Mouse (Mus musculus): ENCODE data around the gene Cd46.
A peak's percentile ranks its signal among the peaks of the same experiment; 100 is the strongest.

Cd46 gene

GRCm38 (mm10) chr1:195018089-195018999, 73.7 kb downstream of the Cd46 start:
- no peak for DNase-seq (ENCODE audit: low spot score in 2 of 2)

DNA sequence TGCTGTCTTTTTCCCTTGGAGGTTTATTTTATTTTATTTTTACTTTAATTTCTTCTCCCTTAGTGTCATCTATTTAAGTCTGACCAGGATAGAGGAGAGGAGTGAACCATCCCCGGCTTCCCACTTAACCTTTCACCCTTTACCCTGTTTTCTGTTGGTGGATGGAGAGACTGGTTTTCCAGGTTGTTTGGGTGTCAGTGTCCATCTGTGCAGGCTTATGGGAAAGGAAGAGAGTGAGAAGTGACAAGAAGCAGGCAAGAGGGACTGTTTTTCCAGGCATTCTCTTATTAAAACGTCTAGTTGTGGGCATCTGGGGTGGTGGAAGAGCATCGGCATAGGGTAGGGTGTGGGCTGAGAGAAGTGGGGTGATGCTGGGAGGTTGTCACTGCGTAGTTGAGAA, 74.4 kb downstream of the Cd46 start:
- no peak for DNase-seq (ENCODE audit: low spot score in 2 of 2)

DNA sequence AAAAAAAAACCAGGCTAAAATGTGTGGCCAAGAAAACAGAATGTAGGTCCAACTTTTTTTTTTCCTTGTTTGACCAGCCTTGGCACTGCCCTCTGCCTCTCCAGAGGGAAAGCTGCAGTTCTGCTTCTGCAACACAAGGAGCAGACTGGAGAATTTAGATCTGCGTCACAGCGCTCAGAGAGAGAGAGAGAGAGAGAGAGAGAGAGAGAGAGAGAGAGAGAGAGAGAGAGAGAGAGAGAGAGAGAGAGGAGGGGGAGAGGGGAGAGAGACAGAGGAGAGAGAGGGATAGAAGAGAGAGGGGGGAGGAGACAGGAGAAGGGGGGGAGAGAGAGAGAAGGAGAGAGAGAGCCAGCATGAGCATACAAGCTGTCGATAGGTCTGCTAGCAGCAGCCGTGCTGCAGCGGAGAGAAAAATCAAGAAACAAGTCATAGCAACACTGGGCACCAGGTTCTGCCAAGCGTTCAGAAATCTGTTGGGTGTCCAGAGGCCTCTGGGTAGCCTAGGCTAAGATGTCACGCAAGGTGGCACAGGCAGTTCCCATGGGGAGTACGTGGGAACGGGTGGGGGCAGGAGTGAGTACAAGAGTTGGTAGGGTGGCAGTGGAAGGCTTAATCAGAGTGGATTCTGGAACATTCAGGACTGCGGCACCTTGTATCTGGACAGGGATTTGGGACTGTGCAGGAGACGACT, 75.1 kb downstream of the Cd46 start:
- DNase-seq (ENCODE audit: low spot score in 2 of 2) = no peak

DNA sequence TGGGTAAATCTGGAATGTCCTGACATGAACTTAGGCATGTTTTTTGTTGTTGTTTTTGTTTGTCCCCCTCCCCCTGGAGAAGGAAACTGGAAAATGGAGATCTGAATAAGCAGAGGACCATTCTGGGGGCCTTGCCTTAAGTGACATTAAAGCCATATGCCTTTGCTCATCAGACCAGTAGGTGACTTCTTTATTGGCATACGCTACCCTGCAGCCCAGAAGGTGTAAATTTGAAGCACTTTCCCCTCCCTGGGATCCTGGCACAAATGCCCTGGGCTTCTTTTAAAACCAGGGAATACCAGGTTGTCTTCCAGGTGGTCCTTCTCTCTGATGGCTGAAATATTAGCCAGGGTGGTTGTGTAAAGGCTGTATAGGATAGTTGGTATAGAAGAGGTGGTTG, 76.8 kb downstream of the Cd46 start:
- no peak for DNase-seq (ENCODE audit: low spot score in 2 of 2)

- no peak for DNase-seq (ENCODE audit: low spot score in 2 of 2)
Observed at GRCm38 (mm10) chr1:195014201-195014885, 77.7 kb downstream of the Cd46 start.

GRCm38 (mm10) chr1:195012531-195012930, 79.5 kb downstream of the Cd46 start:
- DNase-seq (ENCODE audit: low spot score in 2 of 2) = no peak

- no peak for DNase-seq (ENCODE audit: low spot score in 2 of 2)
Observed at GRCm38 (mm10) chr1:195006267-195006666, 85.8 kb downstream of the Cd46 start.

DNA sequence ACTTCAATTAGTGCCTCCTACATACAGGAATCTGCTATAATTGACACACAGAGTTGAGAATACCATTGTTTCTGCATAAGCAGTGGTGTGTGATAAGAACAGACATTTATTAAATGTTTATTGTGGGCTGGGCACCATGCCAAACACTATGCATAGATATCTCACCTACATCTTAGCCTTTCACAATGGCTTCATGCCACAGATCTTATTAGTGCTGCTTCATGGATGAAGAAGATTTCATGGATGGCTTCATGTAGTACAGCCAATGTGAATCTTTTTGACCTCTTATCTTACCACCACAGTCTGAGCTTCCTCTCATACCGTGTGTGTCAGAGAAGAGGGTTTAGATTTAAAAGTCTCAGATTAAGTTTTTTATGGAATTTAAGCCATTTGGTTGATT, 87.9 kb downstream of the Cd46 start:
- no peak for DNase-seq (ENCODE audit: low spot score in 2 of 2)

GRCm38 (mm10) chr1:195003328-195003727, 88.7 kb downstream of the Cd46 start:
- DNase-seq (ENCODE audit: low spot score in 2 of 2) = no peak

GRCm38 (mm10) chr1:194998396-194998795, 93.7 kb downstream of the Cd46 start:
- DNase-seq (ENCODE audit: low spot score in 2 of 2) = no peak

GRCm38 (mm10) chr1:194995196-194995595, 96.9 kb downstream of the Cd46 start:
- DNase-seq (ENCODE audit: low spot score in 2 of 2) = peak in 1 of 2 experiments; percentile 30

DNA sequence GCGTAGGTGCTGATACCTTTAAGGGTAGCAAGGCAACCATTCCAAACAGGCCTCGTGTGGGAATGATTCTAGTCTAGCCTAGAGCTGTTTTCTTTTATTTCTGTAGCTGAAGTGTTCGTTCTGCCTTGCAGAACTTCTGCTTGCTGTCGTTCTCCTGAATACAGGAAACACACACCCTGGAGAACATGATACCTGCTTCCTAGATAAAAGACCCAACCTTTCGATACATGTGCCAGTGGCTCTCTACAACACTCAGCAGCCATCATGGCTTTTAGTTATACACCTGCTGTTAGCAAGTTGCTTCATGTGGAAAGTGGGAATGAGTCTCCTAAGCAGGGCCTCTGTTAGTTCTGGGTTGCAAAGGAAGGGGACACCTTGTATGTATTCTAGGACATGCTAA, 97.8 kb downstream of the Cd46 start:
- DNase-seq (ENCODE audit: low spot score in 2 of 2) = no peak

GRCm38 (mm10) chr1:194993409-194993988, 98.5 kb downstream of the Cd46 start:
- DNase-seq (ENCODE audit: low spot score in 2 of 2) = no peak

- DNase-seq (ENCODE audit: low spot score in 2 of 2) = no peak
Observed at GRCm38 (mm10) chr1:194992589-194993317, 99.3 kb downstream of the Cd46 start.

DNA sequence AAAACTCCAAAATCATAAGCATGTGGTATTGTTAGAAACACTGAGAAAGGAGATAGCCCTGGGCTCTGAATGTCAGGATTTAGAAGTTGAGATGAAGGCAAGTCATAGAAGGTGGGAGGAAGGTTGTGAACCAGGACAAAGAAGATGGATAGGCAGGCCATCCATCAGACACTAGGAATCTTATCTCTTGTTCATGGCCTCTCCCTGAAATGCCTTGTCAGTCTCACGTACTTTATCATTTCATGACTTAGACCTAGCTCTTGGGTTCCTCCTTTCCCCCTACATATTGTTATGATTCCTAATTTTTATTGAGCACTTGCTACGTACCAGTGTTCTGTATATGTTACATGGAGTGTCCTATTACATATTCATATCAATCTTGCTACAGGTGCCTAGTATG, 100.4 kb downstream of the Cd46 start:
- DNase-seq (ENCODE audit: low spot score in 2 of 2) = no peak

- DNase-seq (ENCODE audit: low spot score in 2 of 2) = no peak
Observed at GRCm38 (mm10) chr1:194990976-194991375, 101.1 kb downstream of the Cd46 start.

DNA sequence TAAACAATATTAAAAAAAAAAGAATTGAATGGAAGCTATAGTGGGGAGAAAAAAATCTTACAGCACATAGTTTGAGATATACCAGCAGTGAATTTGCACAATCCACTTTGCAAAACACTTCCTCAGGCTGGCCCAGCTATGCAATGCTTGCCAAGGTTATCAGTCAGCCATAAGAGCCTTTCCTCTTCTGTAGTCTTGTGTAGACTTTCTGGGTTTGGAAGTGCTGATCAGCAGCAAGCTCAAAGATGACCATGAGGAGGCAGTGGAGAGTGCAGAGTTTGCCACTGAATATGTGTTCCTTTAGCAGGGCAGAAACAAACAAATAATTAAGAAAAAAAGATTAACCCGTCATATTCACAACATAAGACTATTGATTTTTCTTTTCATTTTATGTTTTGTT, 103.0 kb downstream of the Cd46 start:
- DNase-seq (ENCODE audit: low spot score in 2 of 2) = no peak
